Mouse (Mus musculus) intestine, embryonic 16.5 days (tissue): ENCODE data around the gene Spin1. TPM values are rescaled to one million over a fixed set of nuclear protein-coding genes. Genes with fewer than 3 reads are reported as not detected.

Experiments used
- ATAC-seq: fragments of 200-750 bp; cut with Nextera tagmentation; 2 replicates; pipeline ENCODE4 v1.8.0; 2017; ENCODE audit warnings: moderate TSS enrichment, moderate library complexity
- H3K27ac ChIP-seq: fragments of 300-500 bp; sonication (generic); 2 replicates; pipeline ENCODE4 v1.5.1; 2014; ENCODE audit warnings: mild to moderate bottlenecking, low read length
- H3K27me3 ChIP-seq: fragments of 300-500 bp; sonication (generic); replicated peaks from 2 replicates; pipeline ENCODE4 v1.6.1; 2014; ENCODE audit warnings: low read length, control low read depth, mixed read lengths; ENCODE audit not compliant: control insufficient read depth, insufficient read depth
- H3K36me3 ChIP-seq: fragments of 300-500 bp; sonication (generic); 2 replicates; pipeline ENCODE4 v1.6.1; 2014; ENCODE audit warnings: low read length, control low read depth; ENCODE audit not compliant: control insufficient read depth, insufficient read depth
- H3K4me1 ChIP-seq: fragments of 300-500 bp; sonication (generic); 2 replicates; pipeline ENCODE4 v1.6.1; 2014; ENCODE audit warnings: low read length, control low read depth, mixed read lengths; ENCODE audit not compliant: control insufficient read depth, insufficient read depth
- H3K4me2 ChIP-seq: fragments of 300-500 bp; sonication (generic); 2 replicates; pipeline ENCODE4 v1.6.1; 2014; ENCODE audit warnings: low read depth, low read length, control low read depth
- H3K4me3 ChIP-seq: fragments of 300-500 bp; sonication (generic); 2 replicates; pipeline ENCODE4 v1.5.1; 2014; ENCODE audit warnings: mild to moderate bottlenecking, low read length
- H3K9ac ChIP-seq: fragments of 300-500 bp; sonication (generic); 2 replicates; pipeline ENCODE4 v1.6.1; 2014; ENCODE audit warnings: low read depth, low read length
- H3K9me3 ChIP-seq: fragments of 300-500 bp; sonication (generic); 2 replicates; pipeline ENCODE4 v1.6.1; 2016; ENCODE audit warnings: low read length, control low read depth; ENCODE audit not compliant: control insufficient read depth
- WGBS: fragments of 180-500 bp; shearing (Covaris S2); extraction: QIAGEN DNeasy Blood & Tissue Kit; methylation state at CpG from one replicate; pipeline ENCODE4 v1.1.7; 2014; 5-methylcytosine and 5-hydroxymethylcytosine counted together
- polyA plus RNA-seq: library from polyadenylated mRNA; unstranded; fragments of >200 nt; fragmentation: Nextera tagmentation; extraction: Ambion mirVana; gene quantifications from 2 replicates; pipeline ENCODE4 v1.2.1, GENCODE M21; 2015

Spin1 gene
- 52.3 and 54.4 TPM in 2 replicates for polyA plus RNA-seq

- Histone ChIP-seq H3K36me3 (no peaks in the 10 kb centered on the region), H3K9me3 (0 out of 2 replicates have a peak, but pooled peaks cover 6% of the 10 kb centered on the region), H3K27ac (peak within 1 kb of the TSS; percentile 95), H3K4me1 (peaks cover 12% of the 10 kb centered on the region), H3K27me3 (no peaks in the 10 kb centered on the region), H3K4me2 (peak within 1 kb of the TSS; percentile 85), H3K9ac (peak within 1 kb of the TSS; percentile 97), H3K4me3 (peak within 1 kb of the TSS; percentile 84)
- WGBS: under 1% methylated on average over 57 of the region's 85 CpGs
- peak; percentile 89 for ATAC-seq
These were observed at the start of gene Spin1 for GRCm38 (mm10) chr13:51100233-51101015. Gene Spin1 (plus strand): TSS chr13:51100880.

- Histone ChIP-seq H3K36me3 (no peaks in the 10 kb centered on the region), H3K4me1 (no peaks in the 10 kb centered on the region), H3K27me3 (no peaks in the 10 kb centered on the region), H3K9me3 (no peaks in the 10 kb centered on the region), H3K4me3 (no peak overlapping the region), H3K4me2 (no peak overlapping the region), H3K27ac (no peak overlapping the region), H3K9ac (no peak overlapping the region)
- no peak for ATAC-seq
- WGBS: 90% methylated on average over 4 of the region's 4 CpGs
These were observed 49.7 kb upstream of the Spin1 start for GRCm38 (mm10) chr13:51051016-51051415.

GRCm38 (mm10) chr13:51052408-51052807, 48.3 kb upstream of the Spin1 start:
- no peak overlapping the region for H3K27ac ChIP-seq
- H3K36me3 ChIP-seq: no peaks in the 10 kb centered on the region
- no peak overlapping the region for H3K4me3 ChIP-seq
- ATAC-seq: no peak
- no peak overlapping the region for H3K4me2 ChIP-seq
- H3K9ac ChIP-seq: no peak overlapping the region
- no peaks in the 10 kb centered on the region for H3K4me1 ChIP-seq
- WGBS: 66% methylated on average over 3 of the region's 3 CpGs
- no peaks in the 10 kb centered on the region for H3K27me3 ChIP-seq
- no peaks in the 10 kb centered on the region for H3K9me3 ChIP-seq

- no peak for ATAC-seq
- H3K27me3 ChIP-seq: no peaks in the 10 kb centered on the region
- no peak overlapping the region for H3K27ac ChIP-seq
- no peaks in the 10 kb centered on the region for H3K9me3 ChIP-seq
- no peak overlapping the region for H3K4me2 ChIP-seq
- H3K4me1 ChIP-seq: no peaks in the 10 kb centered on the region
- H3K36me3 ChIP-seq: no peaks in the 10 kb centered on the region
- 55% methylated on average over 6 of the region's 6 CpGs for WGBS
- no peak overlapping the region for H3K9ac ChIP-seq
- no peak overlapping the region for H3K4me3 ChIP-seq
These were observed 37.7 kb upstream of the Spin1 start for GRCm38 (mm10) chr13:51063024-51063423.

- WGBS: 89% methylated on average over 1 of the region's 1 CpGs
- Histone ChIP-seq H3K36me3 (no peaks in the 10 kb centered on the region), H3K4me1 (no peaks in the 10 kb centered on the region), H3K27ac (no peak overlapping the region), H3K9me3 (no peaks in the 10 kb centered on the region), H3K9ac (no peak overlapping the region), H3K4me2 (no peak overlapping the region), H3K27me3 (no peaks in the 10 kb centered on the region), H3K4me3 (no peak overlapping the region)
- ATAC-seq: no peak
These were observed 37.0 kb upstream of the Spin1 start for GRCm38 (mm10) chr13:51063721-51064120.

- H3K36me3 ChIP-seq: no peaks in the 10 kb centered on the region
- no peaks in the 10 kb centered on the region for H3K27me3 ChIP-seq
- 74% methylated on average over 3 of the region's 3 CpGs for WGBS
- no peak overlapping the region for H3K9ac ChIP-seq
- ATAC-seq: no peak
- no peaks in the 10 kb centered on the region for H3K9me3 ChIP-seq
- H3K4me2 ChIP-seq: no peak overlapping the region
- H3K4me3 ChIP-seq: no peak overlapping the region
- no peak overlapping the region for H3K27ac ChIP-seq
- H3K4me1 ChIP-seq: no peaks in the 10 kb centered on the region
These were observed 36.3 kb upstream of the Spin1 start for GRCm38 (mm10) chr13:51064429-51064828.

- WGBS: 67% methylated on average over 11 of the region's 11 CpGs
- Histone ChIP-seq H3K27me3 (no peaks in the 10 kb centered on the region), H3K9me3 (no peaks in the 10 kb centered on the region), H3K4me3 (no peak overlapping the region), H3K9ac (no peak overlapping the region), H3K36me3 (no peaks in the 10 kb centered on the region), H3K4me1 (peaks cover 9% of the 10 kb centered on the region; the same call in 1 of the 2 replicates), H3K4me2 (no peak overlapping the region), H3K27ac (peak overlapping the region; percentile 45; the same call in 1 of the 2 replicates)
- ATAC-seq: no peak
These were observed 29.5 kb upstream of the Spin1 start for GRCm38 (mm10) chr13:51071063-51071680.

GRCm38 (mm10) chr13:51071763-51072276, 28.9 kb upstream of the Spin1 start:
- WGBS: 50% methylated on average over 8 of the region's 8 CpGs
- Histone ChIP-seq H3K9me3 (no peaks in the 10 kb centered on the region), H3K36me3 (no peaks in the 10 kb centered on the region), H3K9ac (no peak overlapping the region), H3K4me1 (peaks cover 9% of the 10 kb centered on the region; the same call in 1 of the 2 replicates), H3K4me3 (no peak overlapping the region), H3K27ac (peak overlapping the region; percentile 45; the same call in 1 of the 2 replicates), H3K4me2 (no peak overlapping the region), H3K27me3 (no peaks in the 10 kb centered on the region)
- no peak for ATAC-seq

GRCm38 (mm10) chr13:51072917-51073843, 27.5 kb upstream of the Spin1 start:
- no peak overlapping the region for H3K9ac ChIP-seq
- 61% methylated on average over 16 of the region's 16 CpGs for WGBS
- no peak overlapping the region for H3K27ac ChIP-seq
- ATAC-seq: no peak
- no peaks in the 10 kb centered on the region for H3K9me3 ChIP-seq
- peaks cover 9% of the 10 kb centered on the region; the same call in 1 of the 2 replicates for H3K4me1 ChIP-seq
- H3K4me2 ChIP-seq: no peak overlapping the region
- H3K27me3 ChIP-seq: no peaks in the 10 kb centered on the region
- no peak overlapping the region for H3K4me3 ChIP-seq
- no peaks in the 10 kb centered on the region for H3K36me3 ChIP-seq
